Mouse (Mus musculus): ENCODE results near the gene Pank4.

- no peak for TF ChIP-seq CTCF (conservative IDR thresholded peaks at IDR 0.05; ENCODE audit: insufficient read depth, insufficient read length, low read depth, low read length)
- no peak for TF ChIP-seq POLR2A (IDR thresholded peaks at IDR 0.05; ENCODE audit: low read depth, low read length)
Measured at GRCm38 (mm10) chr4:155019336-155019847, 55.5 kb downstream of the Pank4 start.
